Mouse (Mus musculus): ENCODE results near the gene Pzp. TPM values are rescaled to one million over a fixed set of nuclear protein-coding genes. Genes with fewer than 3 reads are reported as not detected.

Pzp gene
- total and polyA plus RNA-seq, 2 experiments from 2014 or later = not detected

- H3K27me3 ChIP-seq (ENCODE audit: insufficient read depth, low read length) = no peaks in the 10 kb centered on the region
- no peak overlapping the region for H3K4me2 ChIP-seq (ENCODE audit: low read depth, low read length, poor library complexity, severe bottlenecking)
- H3K27ac ChIP-seq (ENCODE audit: low read depth, low read length) = no peak overlapping the region
- 11% methylated on average over 12 of the region's 12 CpGs for WGBS
- H3K4me3 ChIP-seq (ENCODE audit: low read depth, low read length) = no peak overlapping the region
- H3K4me1 ChIP-seq (ENCODE audit: insufficient read depth, low read length) = no peaks in the 10 kb centered on the region
- peak; percentile 9 for DNase-seq (ENCODE audit: low spot score)
- H3K36me3 ChIP-seq (ENCODE audit: insufficient read depth, low read length) = no peaks in the 10 kb centered on the region
- no peaks in the 10 kb centered on the region for H3K9me3 ChIP-seq (ENCODE audit: low read length)
- TF ChIP-seq CTCF (IDR thresholded peaks at IDR 0.05) = peak; percentile 37; the same call in 1 of the 2 replicates
- H3K9ac ChIP-seq (replicated peaks; ENCODE audit: low read length, poor library complexity, severe bottlenecking) = no peak overlapping the region
- no peak for ATAC-seq (ENCODE audit: low FRiP score)
Observed at GRCm38 (mm10) chr6:128469451-128469850, 57.1 kb downstream of the Pzp start.

GRCm38 (mm10) chr6:128467298-128467697 is 59.2 kb downstream of the Pzp start:
- TF ChIP-seq CTCF (IDR thresholded peaks at IDR 0.05) = peak; percentile 20; the same call in 1 of the 2 replicates
- no peak overlapping the region for H3K9ac ChIP-seq (replicated peaks; ENCODE audit: low read length, poor library complexity, severe bottlenecking)
- DNase-seq (ENCODE audit: low spot score) (no peak), ATAC-seq (ENCODE audit: low FRiP score) (no peak)
- no peak overlapping the region for H3K4me3 ChIP-seq (ENCODE audit: low read depth, low read length)
- H3K27ac ChIP-seq (ENCODE audit: low read depth, low read length) = no peak overlapping the region
- no peaks in the 10 kb centered on the region for H3K36me3 ChIP-seq (ENCODE audit: insufficient read depth, low read length)
- no peaks in the 10 kb centered on the region for H3K4me1 ChIP-seq (ENCODE audit: insufficient read depth, low read length)
- 38% methylated on average over 2 of the region's 2 CpGs for WGBS
- H3K4me2 ChIP-seq (ENCODE audit: low read depth, low read length, poor library complexity, severe bottlenecking) = no peak overlapping the region
- H3K27me3 ChIP-seq (ENCODE audit: insufficient read depth, low read length) = no peaks in the 10 kb centered on the region
- H3K9me3 ChIP-seq (ENCODE audit: low read length) = no peaks in the 10 kb centered on the region

- no peak overlapping the region for H3K27ac ChIP-seq (ENCODE audit: low read depth, low read length)
- no peaks in the 10 kb centered on the region for H3K36me3 ChIP-seq (ENCODE audit: insufficient read depth, low read length)
- DNase-seq (ENCODE audit: low spot score) = no peak
- H3K4me3 ChIP-seq (ENCODE audit: low read depth, low read length) = no peak overlapping the region
- no peak overlapping the region for H3K9ac ChIP-seq (replicated peaks; ENCODE audit: low read length, poor library complexity, severe bottlenecking)
- no peak overlapping the region for H3K4me2 ChIP-seq (ENCODE audit: low read depth, low read length, poor library complexity, severe bottlenecking)
- H3K27me3 ChIP-seq (ENCODE audit: insufficient read depth, low read length) = no peaks in the 10 kb centered on the region
- no peak for TF ChIP-seq CTCF (IDR thresholded peaks at IDR 0.05)
- no peaks in the 10 kb centered on the region for H3K4me1 ChIP-seq (ENCODE audit: insufficient read depth, low read length)
- 66% methylated on average over 3 of the region's 3 CpGs for WGBS
- no peaks in the 10 kb centered on the region for H3K9me3 ChIP-seq (ENCODE audit: low read length)
- ATAC-seq (ENCODE audit: low FRiP score) = no peak
Observed at GRCm38 (mm10) chr6:128466563-128466962, 60.0 kb downstream of the Pzp start.

- Histone ChIP-seq H3K4me2 (ENCODE audit: low read depth, low read length, poor library complexity, severe bottlenecking) (no peak overlapping the region), H3K4me3 (ENCODE audit: low read depth, low read length) (no peak overlapping the region), H3K9me3 (ENCODE audit: low read length) (no peaks in the 10 kb centered on the region), H3K4me1 (ENCODE audit: insufficient read depth, low read length) (no peaks in the 10 kb centered on the region), H3K36me3 (ENCODE audit: insufficient read depth, low read length) (no peaks in the 10 kb centered on the region), H3K27ac (ENCODE audit: low read depth, low read length) (no peak overlapping the region), H3K27me3 (ENCODE audit: insufficient read depth, low read length) (no peaks in the 10 kb centered on the region), H3K9ac (replicated peaks; ENCODE audit: low read length, poor library complexity, severe bottlenecking) (no peak overlapping the region)
- ATAC-seq (ENCODE audit: low FRiP score) = no peak
- no peak for DNase-seq (ENCODE audit: low spot score)
- no peak for TF ChIP-seq CTCF (IDR thresholded peaks at IDR 0.05)
- WGBS = 61% methylated on average over 7 of the region's 7 CpGs
Observed at GRCm38 (mm10) chr6:128466043-128466442, 60.5 kb downstream of the Pzp start.

- 79% methylated on average over 4 of the region's 4 CpGs for WGBS
- no peak overlapping the region for H3K4me3 ChIP-seq (ENCODE audit: low read depth, low read length)
- ATAC-seq (ENCODE audit: low FRiP score) = no peak
- no peaks in the 10 kb centered on the region for H3K9me3 ChIP-seq (ENCODE audit: low read length)
- no peaks in the 10 kb centered on the region for H3K4me1 ChIP-seq (ENCODE audit: insufficient read depth, low read length)
- no peaks in the 10 kb centered on the region for H3K36me3 ChIP-seq (ENCODE audit: insufficient read depth, low read length)
- H3K27ac ChIP-seq (ENCODE audit: low read depth, low read length) = no peak overlapping the region
- H3K9ac ChIP-seq (replicated peaks; ENCODE audit: low read length, poor library complexity, severe bottlenecking) = no peak overlapping the region
- DNase-seq (ENCODE audit: low spot score) = no peak
- no peak for TF ChIP-seq CTCF (IDR thresholded peaks at IDR 0.05)
- H3K4me2 ChIP-seq (ENCODE audit: low read depth, low read length, poor library complexity, severe bottlenecking) = no peak overlapping the region
- H3K27me3 ChIP-seq (ENCODE audit: insufficient read depth, low read length) = no peaks in the 10 kb centered on the region
Observed at GRCm38 (mm10) chr6:128464996-128465395, 61.5 kb downstream of the Pzp start.

GRCm38 (mm10) chr6:128461606-128462005 is 64.9 kb downstream of the Pzp start:
- Histone ChIP-seq H3K9ac (replicated peaks; ENCODE audit: low read length, poor library complexity, severe bottlenecking) (no peak overlapping the region), H3K36me3 (ENCODE audit: insufficient read depth, low read length) (no peaks in the 10 kb centered on the region), H3K4me1 (ENCODE audit: insufficient read depth, low read length) (no peaks in the 10 kb centered on the region), H3K27ac (ENCODE audit: low read depth, low read length) (no peak overlapping the region), H3K27me3 (ENCODE audit: insufficient read depth, low read length) (no peaks in the 10 kb centered on the region), H3K9me3 (ENCODE audit: low read length) (no peaks in the 10 kb centered on the region), H3K4me3 (ENCODE audit: low read depth, low read length) (no peak overlapping the region), H3K4me2 (ENCODE audit: low read depth, low read length, poor library complexity, severe bottlenecking) (no peak overlapping the region)
- no peak for TF ChIP-seq CTCF (IDR thresholded peaks at IDR 0.05)
- ATAC-seq (ENCODE audit: low FRiP score) (no peak), DNase-seq (ENCODE audit: low spot score) (no peak)

All from midbrain, postnatal 0 days (tissue).